Mouse (Mus musculus): ENCODE results near the gene Noct. TPM values are rescaled to one million over a fixed set of nuclear protein-coding genes. Genes with fewer than 3 reads are reported as not detected.
"Not testable (repeated sequence)": the region's sequence is repeated elsewhere in the genome, so short reads cannot be mapped to it uniquely, and the experiment has no call there.

Noct gene
- polyA plus RNA-seq, 1 experiment from 2014 or later: 29.0 TPM

- Histone ChIP-seq H3K4me1 (ENCODE audit: control insufficient read depth, insufficient read depth, low read length) (no peaks in the 10 kb centered on the region), H3K36me3 (ENCODE audit: control insufficient read depth, insufficient read depth, low read length) (no peaks in the 10 kb centered on the region), H3K9ac (ENCODE audit: low read depth, low read length) (no peak overlapping the region), H3K4me3 (ENCODE audit: low read depth, low read length) (no peak overlapping the region), H3K27ac (ENCODE audit: low read length) (no peak overlapping the region), H3K27me3 (ENCODE audit: control insufficient read depth, insufficient read depth, low read depth, low read length) (no peaks in the 10 kb centered on the region), H3K4me2 (ENCODE audit: low read length) (no peak overlapping the region), H3K9me3 (replicated peaks; ENCODE audit: control insufficient read depth, low read length, poor library complexity, severe bottlenecking) (no peaks in the 10 kb centered on the region)
- no peak for ATAC-seq
- 93% methylated on average over 3 of the region's 3 CpGs for WGBS
These were observed 11.1 kb upstream of the Noct start for GRCm38 (mm10) chr3:51213111-51213510.

GRCm38 (mm10) chr3:51215681-51216080 lies 8.6 kb upstream of the Noct start:
- no peaks in the 10 kb centered on the region for H3K9me3 ChIP-seq (replicated peaks; ENCODE audit: control insufficient read depth, low read length, poor library complexity, severe bottlenecking)
- WGBS: 87% methylated on average over 6 of the region's 6 CpGs
- H3K4me2 ChIP-seq (ENCODE audit: low read length): no peak overlapping the region
- ATAC-seq: no peak
- no peaks in the 10 kb centered on the region for H3K36me3 ChIP-seq (ENCODE audit: control insufficient read depth, insufficient read depth, low read length)
- H3K9ac ChIP-seq (ENCODE audit: low read depth, low read length): no peak overlapping the region
- H3K27ac ChIP-seq (ENCODE audit: low read length): no peak overlapping the region
- no peak overlapping the region for H3K4me3 ChIP-seq (ENCODE audit: low read depth, low read length)
- H3K4me1 ChIP-seq (ENCODE audit: control insufficient read depth, insufficient read depth, low read length): no peaks in the 10 kb centered on the region
- H3K27me3 ChIP-seq (ENCODE audit: control insufficient read depth, insufficient read depth, low read depth, low read length): no peaks in the 10 kb centered on the region

- ATAC-seq; H3K36me3 ChIP-seq (ENCODE audit: control insufficient read depth, insufficient read depth, low read length); H3K4me1 ChIP-seq (ENCODE audit: control insufficient read depth, insufficient read depth, low read length); H3K9me3 ChIP-seq (replicated peaks; ENCODE audit: control insufficient read depth, low read length, poor library complexity, severe bottlenecking); H3K9ac ChIP-seq (ENCODE audit: low read depth, low read length); H3K4me2 ChIP-seq (ENCODE audit: low read length); H3K27me3 ChIP-seq (ENCODE audit: control insufficient read depth, insufficient read depth, low read depth, low read length); H3K4me3 ChIP-seq (ENCODE audit: low read depth, low read length); H3K27ac ChIP-seq (ENCODE audit: low read length): not testable (repeated sequence)
- 74% methylated on average over 5 of the region's 10 CpGs for WGBS
These were observed 7.9 kb upstream of the Noct start for GRCm38 (mm10) chr3:51216351-51216750.

DNA sequence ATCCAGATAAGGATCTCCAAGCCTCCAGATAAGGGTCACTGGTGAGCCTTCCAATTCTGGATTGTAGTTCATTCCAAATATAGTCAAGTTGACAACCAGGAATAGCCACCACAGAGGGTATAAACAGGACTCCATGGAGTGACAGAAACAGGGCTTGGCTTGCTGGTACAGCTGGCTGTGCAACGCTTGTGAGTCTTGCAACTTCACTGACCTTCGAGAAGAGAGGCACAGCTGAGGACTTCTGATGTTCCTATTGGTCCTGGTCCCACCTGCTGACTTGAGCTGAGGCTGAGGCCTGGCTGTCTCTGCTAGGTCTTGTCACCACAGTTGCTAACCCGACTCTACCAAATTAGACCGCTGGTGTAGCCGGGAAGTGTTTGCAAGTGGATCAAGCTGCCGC lies 5.9 kb upstream of the Noct start:
- H3K9ac ChIP-seq (ENCODE audit: low read depth, low read length); ATAC-seq: not testable (repeated sequence)
- WGBS: 87% methylated on average over 6 of the region's 6 CpGs

GRCm38 (mm10) chr3:51219213-51219612 lies 5.0 kb upstream of the Noct start:
- no peak overlapping the region for H3K9ac ChIP-seq (ENCODE audit: low read depth, low read length)
- no peak overlapping the region for H3K27ac ChIP-seq (ENCODE audit: low read length)
- WGBS: 93% methylated on average over 5 of the region's 5 CpGs
- ATAC-seq: no peak
- H3K36me3 ChIP-seq (ENCODE audit: control insufficient read depth, insufficient read depth, low read length): no peaks in the 10 kb centered on the region
- no peaks in the 10 kb centered on the region for H3K27me3 ChIP-seq (ENCODE audit: control insufficient read depth, insufficient read depth, low read depth, low read length)
- no peaks in the 10 kb centered on the region for H3K9me3 ChIP-seq (replicated peaks; ENCODE audit: control insufficient read depth, low read length, poor library complexity, severe bottlenecking)
- H3K4me2 ChIP-seq (ENCODE audit: low read length): no peak overlapping the region
- no peak overlapping the region for H3K4me3 ChIP-seq (ENCODE audit: low read depth, low read length)
- 0 out of 2 replicates have a peak, but pooled peaks cover 2% of the 10 kb centered on the region for H3K4me1 ChIP-seq (ENCODE audit: control insufficient read depth, insufficient read depth, low read length)

More for the DNA sequence above, 5.9 kb upstream of the Noct start:
- H3K36me3 ChIP-seq (ENCODE audit: control insufficient read depth, insufficient read depth, low read length); H3K27me3 ChIP-seq (ENCODE audit: control insufficient read depth, insufficient read depth, low read depth, low read length); H3K9me3 ChIP-seq (replicated peaks; ENCODE audit: control insufficient read depth, low read length, poor library complexity, severe bottlenecking); H3K4me1 ChIP-seq (ENCODE audit: control insufficient read depth, insufficient read depth, low read length); H3K4me2 ChIP-seq (ENCODE audit: low read length); H3K27ac ChIP-seq (ENCODE audit: low read length); H3K4me3 ChIP-seq (ENCODE audit: low read depth, low read length): not testable (repeated sequence)

GRCm38 (mm10) chr3:51220846-51221245 lies 3.4 kb upstream of the Noct start:
- Histone ChIP-seq H3K27me3 (ENCODE audit: control insufficient read depth, insufficient read depth, low read depth, low read length) (no peaks in the 10 kb centered on the region), H3K4me3 (ENCODE audit: low read depth, low read length) (no peak overlapping the region), H3K4me1 (ENCODE audit: control insufficient read depth, insufficient read depth, low read length) (0 out of 2 replicates have a peak, but pooled peaks cover 5% of the 10 kb centered on the region), H3K4me2 (ENCODE audit: low read length) (no peak overlapping the region), H3K9ac (ENCODE audit: low read depth, low read length) (no peak overlapping the region), H3K36me3 (ENCODE audit: control insufficient read depth, insufficient read depth, low read length) (no peaks in the 10 kb centered on the region), H3K9me3 (replicated peaks; ENCODE audit: control insufficient read depth, low read length, poor library complexity, severe bottlenecking) (no peaks in the 10 kb centered on the region), H3K27ac (ENCODE audit: low read length) (no peak overlapping the region)
- no peak for ATAC-seq
- 49% methylated on average over 4 of the region's 4 CpGs for WGBS

DNA sequence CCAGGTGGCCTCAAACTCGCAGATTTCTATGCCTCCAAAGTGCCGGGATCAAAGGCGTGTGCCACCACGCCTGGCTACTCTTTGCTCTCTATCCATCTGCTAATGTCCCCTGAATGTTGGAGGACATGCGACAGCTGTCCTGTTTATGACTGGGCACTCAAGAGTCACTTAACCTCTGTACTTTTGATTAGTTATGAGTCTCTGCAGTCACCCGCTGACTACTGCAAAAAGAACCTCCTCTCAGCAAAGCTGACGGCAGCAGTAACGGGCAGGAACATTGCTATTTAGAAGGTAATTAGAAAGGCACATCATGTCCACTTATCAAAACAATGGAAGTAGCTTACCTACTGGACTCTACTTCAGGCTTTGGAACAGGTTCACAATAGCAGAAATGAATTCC lies 2.4 kb upstream of the Noct start:
- Histone ChIP-seq H3K4me2 (ENCODE audit: low read length) (no peak overlapping the region), H3K9ac (ENCODE audit: low read depth, low read length) (no peak overlapping the region), H3K27ac (ENCODE audit: low read length) (no peak overlapping the region), H3K36me3 (ENCODE audit: control insufficient read depth, insufficient read depth, low read length) (no peaks in the 10 kb centered on the region), H3K4me1 (ENCODE audit: control insufficient read depth, insufficient read depth, low read length) (peaks cover 15% of the 10 kb centered on the region), H3K4me3 (ENCODE audit: low read depth, low read length) (no peak overlapping the region), H3K9me3 (replicated peaks; ENCODE audit: control insufficient read depth, low read length, poor library complexity, severe bottlenecking) (no peaks in the 10 kb centered on the region), H3K27me3 (ENCODE audit: control insufficient read depth, insufficient read depth, low read depth, low read length) (no peaks in the 10 kb centered on the region)
- no peak for ATAC-seq
- 82% methylated on average over 8 of the region's 8 CpGs for WGBS

DNA sequence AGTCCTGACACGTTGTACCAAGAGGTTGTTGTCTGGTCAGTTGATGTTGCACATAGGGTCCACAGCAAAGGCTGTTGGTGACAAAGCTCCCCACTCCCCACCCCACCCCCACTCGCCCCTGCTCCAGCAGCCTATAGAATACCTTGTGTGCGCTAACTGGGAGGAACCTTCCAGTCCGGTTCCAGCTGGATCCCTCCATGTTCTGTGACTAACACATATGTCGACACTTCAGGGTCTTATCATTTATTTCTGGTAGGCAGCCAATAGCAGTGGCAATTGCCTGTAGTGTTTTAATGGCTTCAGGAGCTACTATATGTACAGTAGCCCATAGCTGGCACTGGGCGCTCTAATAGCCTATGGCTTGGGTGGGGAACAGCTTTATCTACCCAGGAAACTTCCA lies 1.9 kb upstream of the Noct start:
- no peak overlapping the region for H3K4me2 ChIP-seq (ENCODE audit: low read length)
- no peaks in the 10 kb centered on the region for H3K9me3 ChIP-seq (replicated peaks; ENCODE audit: control insufficient read depth, low read length, poor library complexity, severe bottlenecking)
- H3K27me3 ChIP-seq (ENCODE audit: control insufficient read depth, insufficient read depth, low read depth, low read length): no peaks in the 10 kb centered on the region
- no peak overlapping the region for H3K9ac ChIP-seq (ENCODE audit: low read depth, low read length)
- ATAC-seq: no peak
- H3K4me3 ChIP-seq (ENCODE audit: low read depth, low read length): no peak overlapping the region
- H3K36me3 ChIP-seq (ENCODE audit: control insufficient read depth, insufficient read depth, low read length): no peaks in the 10 kb centered on the region
- peaks cover 18% of the 10 kb centered on the region for H3K4me1 ChIP-seq (ENCODE audit: control insufficient read depth, insufficient read depth, low read length)
- 90% methylated on average over 6 of the region's 6 CpGs for WGBS
- H3K27ac ChIP-seq (ENCODE audit: low read length): no peak overlapping the region

GRCm38 (mm10) chr3:51222834-51223460 lies 1.3 kb upstream of the Noct start:
- H3K4me2 ChIP-seq (ENCODE audit: low read length): no peak overlapping the region
- no peak for ATAC-seq
- 67% methylated on average over 10 of the region's 10 CpGs for whole genome bisulfite sequencing
- no peaks in the 10 kb centered on the region for H3K9me3 ChIP-seq (replicated peaks; ENCODE audit: control insufficient read depth, low read length, poor library complexity, severe bottlenecking)
- no peaks in the 10 kb centered on the region for H3K36me3 ChIP-seq (ENCODE audit: control insufficient read depth, insufficient read depth, low read length)
- H3K27me3 ChIP-seq (ENCODE audit: control insufficient read depth, insufficient read depth, low read depth, low read length): no peaks in the 10 kb centered on the region
- H3K9ac ChIP-seq (ENCODE audit: low read depth, low read length): no peak overlapping the region
- no peak overlapping the region for H3K27ac ChIP-seq (ENCODE audit: low read length)
- peaks cover 18% of the 10 kb centered on the region for H3K4me1 ChIP-seq (ENCODE audit: control insufficient read depth, insufficient read depth, low read length)
- no peak overlapping the region for H3K4me3 ChIP-seq (ENCODE audit: low read depth, low read length)
